Mouse (Mus musculus) forebrain, embryonic 13.5 days (tissue): ENCODE data around the gene Zdbf2. TPM values are rescaled to one million over a fixed set of nuclear protein-coding genes. Genes with fewer than 3 reads are reported as not detected.
"Not testable (repeated sequence)": the region's sequence is repeated elsewhere in the genome, so short reads cannot be mapped to it uniquely, and the experiment has no call there.

Source experiments
- ATAC-seq: fragments of 200-750 bp; cut with Nextera tagmentation; 2 replicates; pipeline ENCODE4 v1.8.0; 2017
- H3K27ac ChIP-seq: fragments of 300-500 bp; sonication (generic); 2 replicates; pipeline ENCODE4 v1.5.1; 2015; ENCODE audit warnings: inconsistent platforms, mild to moderate bottlenecking, moderate library complexity
- H3K27me3 ChIP-seq: fragments of 300-500 bp; sonication (generic); 2 replicates; pipeline ENCODE4 v1.6.1; 2015; ENCODE audit warnings: mild to moderate bottlenecking, inconsistent platforms
- H3K36me3 ChIP-seq: fragments of 300-500 bp; sonication (generic); 2 replicates; pipeline ENCODE4 v1.6.1; 2015; ENCODE audit warnings: mild to moderate bottlenecking, inconsistent platforms; ENCODE audit not compliant: poor library complexity, severe bottlenecking
- H3K4me1 ChIP-seq: fragments of 300-500 bp; sonication (generic); 2 replicates; pipeline ENCODE4 v1.6.1; 2015; ENCODE audit warnings: inconsistent platforms
- H3K4me2 ChIP-seq: fragments of 300-500 bp; sonication (generic); 2 replicates; pipeline ENCODE4 v1.6.1; 2015; ENCODE audit warnings: inconsistent platforms, mild to moderate bottlenecking, moderate library complexity
- H3K4me3 ChIP-seq: fragments of 300-500 bp; sonication (generic); 2 replicates; pipeline ENCODE4 v1.5.1; 2015; ENCODE audit warnings: mild to moderate bottlenecking, inconsistent platforms
- H3K9ac ChIP-seq: fragments of 300-500 bp; sonication (generic); 2 replicates; pipeline ENCODE4 v1.6.1; 2015; ENCODE audit warnings: mild to moderate bottlenecking, inconsistent platforms
- H3K9me3 ChIP-seq: fragments of 300-500 bp; sonication (generic); replicated peaks from 2 replicates; pipeline ENCODE4 v1.6.1; 2016; ENCODE audit warnings: inconsistent platforms
- WGBS: fragments of 180-500 bp; shearing (Covaris S2); methylation state at CpG from one replicate; pipeline ENCODE4 v1.1.7; 2015; 5-methylcytosine and 5-hydroxymethylcytosine counted together
- microRNA-seq: library from miRNA; unstranded; fragments of <30 nt; microRNA quantifications from one replicate; pipeline ENCODE4, GENCODE M21; 2016
- polyA plus RNA-seq: library from polyadenylated mRNA; unstranded; fragments of >200 nt; fragmentation: Nextera tagmentation; extraction: Ambion mirVana; gene quantifications from 2 replicates; pipeline ENCODE4 v1.2.1, GENCODE M21; 2015

The Zdbf2 gene
- polyA plus RNA-seq, 1 experiment from 2014 or later, result 41.7 TPM

DNA sequence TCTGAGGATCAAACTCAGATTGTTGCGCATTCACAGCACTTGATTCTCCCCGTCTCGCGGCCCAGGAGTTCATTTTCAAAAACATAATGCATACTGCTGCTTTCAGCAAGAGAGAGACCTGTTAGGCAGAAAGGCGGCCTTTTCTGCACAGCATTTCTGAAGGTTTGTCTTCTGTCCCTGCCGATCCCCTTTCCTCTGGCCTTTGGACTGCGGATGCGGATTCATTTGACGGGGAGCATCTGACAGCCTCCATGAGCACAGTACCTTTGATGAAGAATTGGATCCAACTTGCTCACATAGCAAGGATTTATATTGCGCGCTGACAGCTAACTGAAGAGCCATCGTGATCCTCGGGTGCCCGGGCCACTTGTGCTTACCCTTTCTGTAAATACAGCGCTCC lies 6.3 kb upstream of the Zdbf2 start:
- no peaks in the 10 kb centered on the region for H3K9me3 ChIP-seq
- peaks cover 88% of the 10 kb centered on the region for H3K27me3 ChIP-seq
- no peak for ATAC-seq
- H3K27ac ChIP-seq, result no peak overlapping the region
- no peaks in the 10 kb centered on the region for H3K36me3 ChIP-seq
- H3K9ac ChIP-seq, result no peak overlapping the region
- 37% methylated on average over 15 of the region's 15 CpGs for WGBS
- no peak overlapping the region for H3K4me3 ChIP-seq
- H3K4me2 ChIP-seq, result no peak overlapping the region
- no peaks in the 10 kb centered on the region for H3K4me1 ChIP-seq

DNA sequence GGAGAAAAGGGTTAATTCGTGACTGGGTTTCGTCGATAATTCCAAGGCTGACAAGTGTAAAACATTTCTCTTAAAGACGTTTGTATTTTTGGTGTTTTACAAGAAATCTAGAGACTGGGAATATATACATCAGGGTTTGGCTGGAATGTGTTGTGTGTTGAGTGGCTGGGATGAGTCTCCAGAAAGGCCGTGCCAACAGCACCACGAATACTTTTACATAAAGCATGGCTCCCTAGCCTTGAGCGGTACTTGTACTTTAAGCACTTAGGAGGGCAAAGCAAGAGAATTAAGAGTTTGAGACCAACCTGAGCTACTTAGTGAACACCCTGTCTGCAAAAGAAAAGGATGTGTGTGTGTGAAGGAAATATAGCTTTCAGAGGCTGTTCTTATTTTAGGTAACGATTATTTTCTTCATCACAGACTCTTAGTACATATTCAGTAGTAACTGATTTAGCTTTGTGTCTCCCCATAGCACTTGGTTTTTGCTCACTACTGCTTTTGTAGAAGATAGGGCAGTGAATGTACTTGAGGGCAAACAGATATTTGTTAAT lies 865 bp upstream of the Zdbf2 start:
- Histone ChIP-seq H3K4me1 (0 out of 2 replicates have a peak, but pooled peaks cover 7% of the 10 kb centered on the region), H3K4me2 (peak overlapping the region; percentile 62), H3K27me3 (peaks cover 76% of the 10 kb centered on the region), H3K9ac (no peak overlapping the region), H3K27ac (no peak overlapping the region), H3K9me3 (no peaks in the 10 kb centered on the region), H3K4me3 (peak overlapping the region; percentile 59; the same call in 1 of the 2 replicates), H3K36me3 (no peaks in the 10 kb centered on the region)
- 17% methylated on average over 8 of the region's 8 CpGs for WGBS
- no peak for ATAC-seq

DNA sequence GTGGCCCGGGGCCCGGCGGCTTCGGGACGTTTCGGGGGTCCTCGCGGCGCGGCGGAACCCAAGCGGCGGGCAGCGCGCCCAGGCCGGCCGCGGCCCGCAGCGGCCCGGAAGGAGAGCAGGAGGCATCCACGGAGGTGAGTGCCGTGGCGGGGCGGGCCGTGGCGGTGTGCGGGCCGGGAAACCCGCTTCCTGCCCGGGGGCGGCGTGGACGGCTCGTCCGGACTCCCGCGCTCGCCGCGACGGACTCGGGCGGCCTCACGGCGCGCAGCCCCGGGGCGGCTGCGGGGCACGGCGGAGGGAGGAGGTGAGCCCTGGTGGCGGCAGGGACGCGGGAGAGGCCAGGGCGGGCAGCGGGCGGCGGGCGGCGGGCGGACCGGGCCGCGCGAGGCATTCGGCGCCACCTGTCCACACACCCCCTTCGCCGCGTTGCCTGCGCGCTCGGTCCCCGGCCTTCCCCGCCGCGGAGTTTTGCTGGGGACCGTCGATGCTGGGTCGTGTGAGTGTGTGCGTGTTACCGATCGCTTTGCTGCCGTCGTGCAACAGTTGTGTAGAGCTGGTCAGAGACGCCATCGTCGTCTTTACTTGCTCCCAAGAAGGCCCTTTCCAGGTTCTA lies 380 bp downstream of the Zdbf2 start:
- under 1% methylated on average over 51 of the region's 89 CpGs for WGBS

DNA sequence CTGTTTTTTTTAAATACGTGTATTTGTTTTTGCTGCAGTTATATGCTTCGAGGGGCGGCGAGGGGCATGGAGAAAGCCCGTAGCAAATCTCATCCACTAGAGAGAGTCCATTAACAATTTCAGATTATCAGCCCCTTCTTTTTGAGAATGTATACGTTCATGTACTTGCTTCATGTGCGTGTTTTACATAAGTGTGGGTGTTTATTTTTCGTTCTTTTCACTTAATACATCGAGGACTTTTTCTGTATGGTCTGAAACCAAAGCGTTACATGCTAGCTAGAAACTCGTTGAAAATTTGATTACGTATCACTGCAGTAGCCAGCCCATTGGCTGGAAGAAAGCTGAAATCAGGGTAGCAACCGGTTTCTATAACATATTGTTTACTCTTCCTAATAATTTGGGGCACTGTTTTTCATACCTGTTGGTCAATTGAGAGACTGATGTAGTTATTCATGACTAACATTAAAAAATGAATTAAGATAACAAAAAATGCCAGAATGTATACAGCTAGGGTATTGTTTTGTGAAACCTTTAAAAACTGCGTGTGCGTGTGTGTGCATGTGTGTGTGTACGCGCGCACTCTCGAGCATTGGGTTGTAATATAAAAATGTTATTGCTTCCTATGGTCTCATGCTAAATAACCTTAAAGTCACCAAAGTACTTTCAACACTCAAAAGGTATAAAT lies 1.1 kb downstream of the Zdbf2 start:
- Histone ChIP-seq H3K36me3 (no peaks in the 10 kb centered on the region), H3K4me1 (0 out of 2 replicates have a peak, but pooled peaks cover 7% of the 10 kb centered on the region), H3K27me3 (peaks cover 72% of the 10 kb centered on the region), H3K4me3 (peak overlapping the region; percentile 59), H3K9ac (peak overlapping the region; percentile 81), H3K4me2 (peak overlapping the region; percentile 62), H3K27ac (no peak overlapping the region), H3K9me3 (no peaks in the 10 kb centered on the region)
- WGBS, result 7% methylated on average over 19 of the region's 19 CpGs
- ATAC-seq, result no peak

More for the DNA sequence above, 380 bp downstream of the Zdbf2 start:
- 0 out of 2 replicates have a peak, but pooled peaks cover 7% of the 10 kb centered on the region for H3K4me1 ChIP-seq
- peak overlapping the region; percentile 81 for H3K9ac ChIP-seq
- ATAC-seq, result peak; percentile 55
- H3K4me2 ChIP-seq, result peak overlapping the region; percentile 62
- H3K27me3 ChIP-seq, result peaks cover 76% of the 10 kb centered on the region
- H3K27ac ChIP-seq, result peak overlapping the region; percentile 78
- no peaks in the 10 kb centered on the region for H3K36me3 ChIP-seq
- peak overlapping the region; percentile 59 for H3K4me3 ChIP-seq
- H3K9me3 ChIP-seq, result no peaks in the 10 kb centered on the region

DNA sequence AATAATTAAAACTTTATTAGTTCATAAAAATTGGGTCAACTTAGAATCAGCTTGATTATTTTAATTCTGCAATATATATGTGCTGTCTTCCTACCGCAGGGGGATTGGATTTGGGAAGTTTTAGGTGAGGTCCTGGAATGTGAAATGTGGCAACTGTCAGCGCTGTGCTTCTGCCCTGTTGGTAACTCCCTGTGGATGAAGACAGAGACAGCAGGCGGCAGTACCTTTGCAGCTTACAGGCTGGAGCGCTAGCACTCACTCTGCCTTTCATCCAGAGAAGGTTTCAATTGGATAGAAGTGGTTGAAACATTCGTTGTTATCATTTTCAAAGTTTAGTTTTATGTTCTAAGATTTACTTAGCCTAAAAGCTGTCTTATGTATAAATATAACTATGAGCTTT lies 5.0 kb downstream of the Zdbf2 start:
- Histone ChIP-seq H3K4me2 (no peak overlapping the region), H3K9ac (no peak overlapping the region), H3K36me3 (no peaks in the 10 kb centered on the region; the same call in 1 of the 2 replicates), H3K9me3 (no peaks in the 10 kb centered on the region), H3K4me3 (no peak overlapping the region), H3K27me3 (peaks cover 53% of the 10 kb centered on the region), H3K4me1 (0 out of 2 replicates have a peak, but pooled peaks cover 4% of the 10 kb centered on the region), H3K27ac (no peak overlapping the region)
- 24% methylated on average over 5 of the region's 5 CpGs for WGBS
- ATAC-seq, result no peak

DNA sequence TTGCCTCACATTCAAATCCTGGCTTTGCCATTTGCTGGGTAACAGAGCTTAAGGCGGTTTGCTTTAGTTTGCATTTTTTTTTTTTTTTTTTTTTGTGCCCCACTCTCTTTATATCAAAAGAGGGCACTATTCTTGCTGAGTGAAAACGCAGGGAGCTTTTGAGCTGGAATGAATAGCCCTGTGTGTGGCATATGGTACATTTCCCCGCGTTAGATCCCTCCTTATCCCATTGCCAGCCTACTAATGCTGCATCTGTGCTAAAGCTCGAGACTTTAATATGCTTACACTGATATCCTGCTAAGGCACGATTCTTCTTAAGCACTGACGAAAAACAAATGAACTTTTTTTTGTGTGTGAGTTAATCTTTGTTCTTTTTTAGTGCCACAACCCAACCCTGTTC lies 20.9 kb downstream of the Zdbf2 start:
- no peak overlapping the region for H3K27ac ChIP-seq
- H3K36me3 ChIP-seq, result 0 out of 2 replicates have a peak, but pooled peaks cover 4% of the 10 kb centered on the region
- H3K4me3 ChIP-seq, result no peak overlapping the region
- H3K27me3 ChIP-seq, result no peaks in the 10 kb centered on the region
- H3K4me1 ChIP-seq, result peaks cover 4% of the 10 kb centered on the region; the same call in 1 of the 2 replicates
- WGBS, result 1% methylated on average over 7 of the region's 7 CpGs
- peak; percentile 77 for ATAC-seq
- H3K9me3 ChIP-seq, result no peaks in the 10 kb centered on the region
- H3K9ac ChIP-seq, result no peak overlapping the region
- no peak overlapping the region for H3K4me2 ChIP-seq

DNA sequence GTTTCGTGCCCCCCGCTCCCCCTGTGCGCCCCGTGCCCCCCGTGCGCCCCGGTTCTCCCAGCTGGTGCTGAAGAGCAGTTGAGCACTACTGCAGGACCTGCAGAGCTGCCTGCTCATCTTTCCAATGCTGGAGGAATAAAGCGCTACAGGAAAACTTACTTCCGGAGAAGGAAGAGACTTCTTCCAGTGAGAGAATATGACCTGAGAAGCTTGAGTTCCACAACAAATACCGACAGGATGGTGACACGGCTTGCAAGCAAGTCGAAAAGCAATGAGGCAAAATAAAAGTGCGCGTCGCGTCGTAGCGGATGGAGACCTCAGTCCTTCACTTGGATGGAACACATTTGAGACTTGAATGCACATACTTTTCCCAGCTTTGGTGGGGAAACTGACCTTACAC lies 36.6 kb downstream of the Zdbf2 start:
- 32% methylated on average over 18 of the region's 18 CpGs for WGBS
- no peak overlapping the region for H3K9ac ChIP-seq
- H3K4me3 ChIP-seq, result peak overlapping the region; percentile 26

DNA sequence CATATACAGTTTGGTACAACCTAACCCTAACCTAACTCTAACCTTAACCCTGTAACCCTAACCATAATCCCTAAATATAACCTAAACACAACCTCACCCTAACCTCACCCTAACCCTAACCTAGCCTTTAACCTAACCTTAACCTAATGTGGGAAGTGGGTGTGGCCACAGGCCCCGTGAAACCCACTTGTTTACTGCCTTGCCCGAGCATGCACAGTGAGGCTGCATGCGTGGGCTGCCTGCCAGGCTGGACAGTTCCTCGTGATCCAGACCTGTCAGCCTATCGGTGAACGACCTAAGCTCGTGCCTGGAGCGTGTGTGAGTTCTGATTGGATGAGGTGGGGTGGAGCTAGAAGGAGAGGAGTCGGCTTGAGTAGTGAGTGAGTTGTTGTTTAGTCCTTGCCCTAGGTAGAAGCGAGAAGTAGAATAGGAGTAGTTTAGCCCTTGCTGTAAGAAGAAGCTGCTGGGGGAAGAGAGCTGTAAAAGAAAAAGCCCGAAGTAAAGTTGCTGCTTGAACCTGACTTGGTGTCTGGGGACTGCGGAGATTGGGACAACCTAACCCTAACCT lies 50.6 kb downstream of the Zdbf2 start:
- H3K27ac ChIP-seq, H3K9me3 ChIP-seq, ATAC-seq, H3K4me1 ChIP-seq, H3K4me2 ChIP-seq, H3K27me3 ChIP-seq, H3K36me3 ChIP-seq, H3K4me3 ChIP-seq, H3K9ac ChIP-seq: not testable (repeated sequence)
- 57% methylated on average over 12 of the region's 12 CpGs for WGBS

More for the DNA sequence above, 36.6 kb downstream of the Zdbf2 start:
- peak overlapping the region; percentile 52 for H3K4me2 ChIP-seq
- H3K9me3 ChIP-seq, result no peaks in the 10 kb centered on the region
- peaks cover 25% of the 10 kb centered on the region for H3K27me3 ChIP-seq
- no peak for ATAC-seq
- peaks cover 35% of the 10 kb centered on the region for H3K36me3 ChIP-seq
- H3K27ac ChIP-seq, result no peak overlapping the region
- H3K4me1 ChIP-seq, result peaks cover 2% of the 10 kb centered on the region; the same call in 1 of the 2 replicates

Small RNA genes within 50 kb of the gene (microRNA-seq; reads per million reads assigned to microRNA genes)
- gene Gm24513, result 1.9 reads per million

Other genes with a start within 250 kb of the Zdbf2 start
- gene Ino80d, start 158.6 kb upstream of the Zdbf2 start, polyA plus RNA-seq, result 10.0 TPM in 2 replicates
- gene Eef1b2, start 96.4 kb upstream of the Zdbf2 start, polyA plus RNA-seq, result 499 and 537 TPM in 2 replicates
- 119 and 129 TPM in 2 replicates for gene Ndufs1, start 96.4 kb upstream of the Zdbf2 start, polyA plus RNA-seq
- gene Gpr1, start 58.7 kb upstream of the Zdbf2 start, polyA plus RNA-seq, result 0.14 and 0.48 TPM in 2 replicates
- 8.9 and 10.0 TPM in 2 replicates for gene Adam23, start 172.6 kb downstream of the Zdbf2 start, polyA plus RNA-seq